Mouse (Mus musculus) gastrocnemius, postnatal 36 days (tissue): Measurements from ENCODE around the gene Eps15. TPM values are rescaled to one million over a fixed set of nuclear protein-coding genes. Genes with fewer than 3 reads are reported as not detected.

Experiments
- DNase-seq, 2 experiments: peaks; one replicate each; pipeline ENCODE4 v3.0.0; 2022
- intact Hi-C: fragments of 180-260 bp; cut with DNase I; formaldehyde crosslinking; loops from one replicate; pipeline ENCODE4 v1.15.1; 2025
- total RNA-seq, 2 experiments: library from RNA; stranded (reverse); gene quantifications; 2 replicates each; pipeline ENCODE4 v1.2.3; 2021

Gene Eps15
- total RNA-seq, 2 experiments from 2014 or later = 64.4 to 65.1 TPM

DNA sequence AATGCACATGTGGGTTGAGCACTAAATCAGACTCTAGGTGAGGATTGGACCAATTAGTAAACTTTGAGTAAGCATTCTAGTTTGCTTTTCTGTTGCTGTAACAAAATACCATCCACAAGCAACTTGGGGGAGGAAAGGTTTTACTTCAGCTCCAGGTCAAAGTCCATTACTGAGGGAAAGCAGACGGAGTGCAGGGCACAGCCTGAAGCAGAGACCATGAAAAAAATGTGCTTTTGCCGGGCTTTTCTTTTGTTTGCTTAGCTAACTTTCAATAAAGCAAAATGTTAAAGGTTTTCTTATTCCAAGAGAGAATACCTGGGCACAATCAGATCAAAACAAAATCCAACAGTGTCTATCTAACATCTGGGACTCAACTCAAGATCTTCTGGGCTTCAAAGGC, 13.3 kb upstream of the Eps15 start:
- intact Hi-C loops = no loop called here
- DNase-seq = no peak

- intact Hi-C loops = no loop called here
- DNase-seq = no peak
These were observed 12.6 kb upstream of the Eps15 start for GRCm38 (mm10) chr4:109267452-109267851.

- intact Hi-C loops = no loop called here
- DNase-seq = no peak
These were observed 11.2 kb upstream of the Eps15 start for GRCm38 (mm10) chr4:109268903-109269302.

DNA sequence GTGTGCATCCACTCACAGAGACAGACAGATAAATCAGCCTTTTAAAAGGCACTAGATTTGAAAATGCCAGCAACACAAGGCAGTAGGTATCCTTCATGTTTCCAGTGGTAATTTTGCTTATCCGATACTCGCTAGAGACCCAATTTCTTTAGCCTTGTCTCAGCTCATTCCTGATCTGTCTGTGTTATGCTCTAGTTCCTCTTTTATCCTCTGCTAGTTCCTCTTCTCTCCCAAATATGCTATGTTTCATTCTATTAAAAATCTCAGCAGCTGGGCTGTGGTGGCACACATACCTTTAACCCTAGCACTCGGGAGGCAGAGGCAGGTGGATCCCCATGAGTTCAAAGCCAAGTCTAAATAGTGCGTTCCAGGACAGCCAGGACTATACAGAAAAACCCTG, 8.3 kb upstream of the Eps15 start:
- intact Hi-C loops = no loop called here
- DNase-seq = no peak

DNA sequence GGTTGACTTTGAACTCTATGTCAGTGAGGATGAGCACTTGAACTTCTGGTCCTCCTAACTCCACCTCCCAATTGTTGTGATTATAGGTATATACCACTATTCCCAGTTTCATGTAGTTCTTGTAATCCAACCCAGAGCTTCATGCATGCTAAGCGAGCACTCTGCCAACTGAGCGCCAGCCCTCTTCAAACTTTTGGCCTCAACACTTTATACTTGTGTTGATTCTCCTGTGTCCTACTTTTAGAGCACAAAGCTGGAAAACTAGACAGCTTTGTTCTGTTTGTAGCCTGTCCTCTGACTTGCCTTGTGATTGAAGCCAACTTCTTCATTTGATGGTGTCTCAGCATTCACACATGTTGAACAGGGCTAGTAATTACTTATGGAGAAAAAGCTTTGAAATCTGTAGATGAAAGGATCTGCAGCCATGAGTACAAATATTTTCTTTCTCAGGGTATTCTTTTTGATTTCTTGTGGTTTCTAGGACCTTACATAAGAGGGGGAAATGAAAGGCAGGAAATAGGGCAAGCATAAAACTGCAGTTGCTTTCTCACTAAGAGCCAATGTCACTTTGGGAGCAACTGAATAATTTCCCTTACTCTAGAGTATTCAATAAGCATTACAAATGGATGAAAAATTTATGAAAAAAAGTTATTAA, 6.4 kb upstream of the Eps15 start:
- intact Hi-C loops = no loop called here
- no peak for DNase-seq

DNA sequence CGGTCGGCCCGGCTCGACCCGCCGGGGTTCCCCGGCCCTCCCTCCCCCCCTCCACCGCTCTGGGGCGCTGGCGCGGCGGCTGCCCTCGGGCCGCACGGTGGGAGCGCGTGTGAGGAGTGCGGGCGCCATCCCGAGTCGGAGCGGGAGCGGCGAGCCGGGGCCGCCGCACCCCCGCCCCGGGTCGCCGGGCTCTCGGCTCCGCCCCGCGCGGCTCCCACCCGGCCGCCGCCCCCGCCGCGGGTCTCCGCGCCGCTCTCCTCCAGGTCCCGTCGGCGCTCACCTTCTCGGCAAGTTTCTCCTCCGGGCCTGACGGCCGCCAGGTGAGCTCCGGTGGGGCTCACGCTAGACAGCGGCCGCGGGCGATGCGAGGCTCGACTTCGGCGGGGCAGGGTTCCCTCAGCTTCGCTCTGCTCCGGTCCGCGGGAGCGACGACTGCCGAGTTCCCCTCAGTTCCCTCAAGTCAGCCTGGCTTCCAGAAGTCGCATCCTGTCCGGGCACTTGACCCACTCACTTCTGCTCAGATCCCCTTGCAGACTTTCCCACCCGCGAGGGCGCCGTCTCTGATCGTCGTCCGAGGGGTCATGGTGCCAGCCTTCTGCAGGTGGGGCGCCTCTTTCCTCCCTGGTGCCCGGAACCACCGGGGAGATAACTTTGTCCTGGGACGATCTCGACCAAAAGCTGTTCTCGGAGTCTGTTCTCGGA, 542 bp downstream of the Eps15 start:
- intact Hi-C loops = no loop called here

GRCm38 (mm10) chr4:109281161-109281560, 1.1 kb downstream of the Eps15 start:
- DNase-seq = no peak
- intact Hi-C loops = no loop called here

More for the DNA sequence above, 542 bp downstream of the Eps15 start:
- DNase-seq = peak in 1 of 2 experiments; percentile 25

GRCm38 (mm10) chr4:109281946-109282345, 1.9 kb downstream of the Eps15 start:
- no peak for DNase-seq
- intact Hi-C loops = no loop called here

DNA sequence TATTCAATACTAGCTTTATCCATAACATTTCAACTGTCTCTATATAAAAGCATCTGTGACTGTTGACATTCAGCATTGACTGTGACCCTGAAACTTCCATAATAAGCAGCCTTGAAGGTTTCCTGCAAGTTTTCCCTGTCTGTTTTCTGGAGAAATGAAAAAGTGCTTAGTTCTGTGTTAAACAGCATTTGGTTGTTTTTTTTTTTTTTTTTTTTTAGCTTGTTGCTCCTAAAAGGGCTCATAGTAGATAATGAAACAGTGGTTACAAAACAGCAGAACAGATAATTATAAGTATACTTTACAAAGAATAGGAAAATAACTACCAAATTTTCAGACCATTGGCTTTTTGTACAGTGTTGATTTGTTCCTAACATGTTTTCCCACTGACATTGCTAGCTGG, 14.6 kb downstream of the Eps15 start:
- intact Hi-C loops = no loop called here
- no peak for DNase-seq

DNA sequence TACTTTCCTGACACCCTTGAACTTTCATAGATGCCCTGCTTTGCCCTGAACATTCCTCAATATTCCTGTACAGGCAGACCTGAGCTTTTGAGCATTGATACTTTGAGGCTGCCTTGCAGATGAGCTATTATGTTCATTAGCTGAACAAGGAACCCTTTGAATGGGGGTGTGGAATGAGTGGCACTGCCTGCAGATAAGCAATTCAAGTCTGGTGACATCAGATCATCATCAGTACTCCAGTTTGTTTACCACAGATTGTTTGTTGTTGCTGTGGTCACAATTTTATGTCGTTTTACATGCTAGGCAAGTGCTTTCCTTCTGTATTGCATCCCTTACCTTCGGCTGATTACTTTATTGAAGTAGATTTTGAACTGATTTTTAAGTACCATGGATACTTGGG, 16.4 kb downstream of the Eps15 start:
- intact Hi-C loops = no loop called here
- DNase-seq = no peak

GRCm38 (mm10) chr4:109299136-109299535, 19.1 kb downstream of the Eps15 start:
- no peak for DNase-seq
- intact Hi-C loops = no loop called here

DNA sequence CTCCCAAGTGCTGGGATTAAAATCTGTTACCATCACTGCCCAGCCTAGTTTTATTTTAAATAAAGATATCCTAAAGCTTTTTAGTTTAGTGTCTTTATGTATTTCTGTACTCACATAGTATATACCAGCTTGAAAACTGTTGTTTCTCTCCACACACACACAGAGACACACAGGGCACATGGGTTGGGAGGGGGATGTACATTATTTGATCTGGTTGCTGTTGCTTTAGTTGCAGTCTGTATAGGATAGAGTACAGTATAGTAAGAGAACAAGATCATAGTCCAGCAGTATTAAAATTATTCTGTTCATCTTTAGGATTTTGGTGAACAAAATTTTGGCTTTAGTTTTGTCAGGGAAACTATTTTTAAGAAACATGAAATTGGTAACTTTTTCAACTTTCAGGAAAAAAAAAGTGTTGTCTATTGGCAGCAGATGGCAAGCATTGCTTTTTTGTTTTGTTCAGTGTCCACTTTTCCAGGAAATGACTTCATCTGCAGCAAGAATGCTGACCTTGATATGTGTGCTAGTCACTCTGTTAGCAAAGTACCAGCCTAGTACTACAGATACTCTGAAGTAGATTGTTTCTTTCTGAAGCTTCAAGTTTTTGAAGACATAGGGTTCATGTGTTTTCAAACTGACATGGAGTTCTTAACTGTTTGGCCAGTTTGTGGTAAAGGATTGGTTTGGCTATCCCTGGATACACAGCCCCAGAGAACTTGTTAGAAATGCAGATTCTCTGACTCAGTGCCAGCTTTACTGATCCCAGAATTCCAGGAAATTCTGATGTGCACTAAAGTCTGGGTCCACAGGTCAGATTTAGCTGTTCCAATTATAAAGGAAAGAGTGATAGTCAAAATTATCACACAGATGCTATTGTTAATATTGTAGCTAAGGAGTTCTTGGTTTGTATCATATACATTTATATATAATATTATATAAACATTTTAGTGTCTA, 37.1 kb downstream of the Eps15 start:
- DNase-seq = no peak

GRCm38 (mm10) chr4:109336796-109337195, 56.7 kb downstream of the Eps15 start:
- intact Hi-C loops = no loop called here
- no peak for DNase-seq

More for the DNA sequence above, 37.1 kb downstream of the Eps15 start:
- intact Hi-C loops = no loop called here

DNA sequence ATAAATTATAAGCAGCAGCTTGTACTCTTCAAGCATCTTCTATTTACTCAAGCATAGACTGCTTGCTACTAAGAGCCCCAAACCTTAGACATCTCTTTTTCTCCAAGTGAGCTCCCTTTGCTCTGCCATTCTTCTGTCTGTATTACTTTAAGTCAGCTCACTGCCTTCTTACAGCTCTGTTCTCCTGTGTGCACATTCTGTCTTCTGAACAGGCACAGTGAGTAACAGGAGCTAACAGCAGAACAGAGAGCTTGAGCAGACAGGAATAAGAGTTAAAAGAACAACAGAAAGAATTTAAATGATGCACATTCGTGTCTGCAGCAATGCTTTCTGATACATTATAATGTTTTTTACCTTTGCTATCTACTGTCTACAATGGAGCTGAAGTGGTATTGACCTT, 61.2 kb downstream of the Eps15 start:
- no peak for DNase-seq
- intact Hi-C loops = no loop called here

GRCm38 (mm10) chr4:109342783-109343485, 62.9 kb downstream of the Eps15 start:
- no peak for DNase-seq

DNA sequence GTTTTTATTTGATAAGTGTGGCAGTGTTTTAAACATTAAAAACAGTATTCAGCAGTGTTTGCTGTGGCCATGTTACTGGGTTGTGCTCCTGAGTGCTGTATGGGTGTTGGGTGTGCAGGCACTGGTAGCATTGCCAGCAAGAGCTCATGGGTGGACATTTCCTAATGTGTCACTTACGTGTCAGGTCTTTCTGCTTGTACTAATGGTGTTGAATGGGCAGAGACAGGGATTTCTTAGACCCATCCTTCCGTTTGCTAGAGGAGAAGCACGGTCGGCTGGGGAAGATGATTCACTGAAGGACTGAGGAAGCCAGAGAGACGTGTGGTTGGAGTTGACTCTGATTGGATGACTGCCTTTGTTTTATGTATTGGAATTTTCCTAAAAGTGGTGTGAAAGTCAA, 63.8 kb downstream of the Eps15 start:
- DNase-seq = no peak
- intact Hi-C loops = no loop called here

More at GRCm38 (mm10) chr4:109342783-109343485, 62.9 kb downstream of the Eps15 start:
- intact Hi-C loops = no loop called here

GRCm38 (mm10) chr4:109378107-109378506, 98.0 kb downstream of the Eps15 start:
- DNase-seq = no peak
- intact Hi-C loops = no loop called here

DNA sequence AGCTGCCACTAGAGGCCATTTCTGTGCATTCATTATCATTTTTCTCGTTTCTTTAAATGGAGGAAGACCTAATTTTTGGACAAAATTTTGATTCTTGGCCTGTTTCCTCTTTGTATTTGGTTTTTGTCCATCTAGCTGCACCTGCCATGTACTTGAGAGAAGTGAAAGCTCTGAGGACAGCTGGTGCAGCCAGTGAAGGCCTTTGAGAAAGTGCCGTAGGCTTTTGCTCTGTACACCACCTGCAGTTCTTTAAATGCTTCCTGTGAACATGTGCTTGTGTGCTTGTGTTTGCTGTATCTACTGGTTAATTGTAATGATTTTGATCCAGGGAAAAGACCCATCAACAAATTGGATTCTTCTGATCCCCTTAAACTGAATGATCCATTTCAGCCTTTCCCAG, 102.4 kb downstream of the Eps15 start:
- intact Hi-C loops = no loop called here
- no peak for DNase-seq

- no peak for DNase-seq
- intact Hi-C loops = no loop called here
These were observed 105.5 kb downstream of the Eps15 start for GRCm38 (mm10) chr4:109385599-109385998.

GRCm38 (mm10) chr4:109393229-109393779, 113.2 kb downstream of the Eps15 start:
- intact Hi-C loops = no loop called here
- no peak for DNase-seq
